Mouse (Mus musculus) brain, adult 2 months (tissue): ENCODE data around the gene Olfr491.

ENCODE experiments used
- DNase-seq: peaks from one replicate; pipeline ENCODE4 v3.0.0; 2011; ENCODE audit warnings: low read depth, low spot score

The Olfr491 gene

GRCm38 (mm10) chr7:108313151-108313550 is at the start of gene Olfr491:
Gene Olfr491, plus strand, starts transcription at chr7:108313451.
- DNase-seq, result no peak

GRCm38 (mm10) chr7:108288834-108289233 is 24.4 kb upstream of the Olfr491 start, which contains the start of gene Olfr490:
Gene Olfr490, minus strand, starts transcription at chr7:108288934.
- no peak for DNase-seq

GRCm38 (mm10) chr7:108323574-108323973 is 10.3 kb downstream of the Olfr491 start, which contains the start of gene Olfr492:
Gene Olfr492, minus strand, starts transcription at chr7:108323674.
- DNase-seq, result no peak

GRCm38 (mm10) chr7:108346879-108347278 is 33.6 kb downstream of the Olfr491 start, which contains the start of gene Olfr493:
Gene Olfr493, minus strand, starts transcription at chr7:108346979.
- DNase-seq, result no peak

GRCm38 (mm10) chr7:108365035-108365434 is 51.8 kb downstream of the Olfr491 start, which contains the start of gene Olfr494:
Gene Olfr494, plus strand, starts transcription at chr7:108365335.
- no peak for DNase-seq
